Mouse (Mus musculus) cerebellum, adult 2 months (tissue): ENCODE results near the gene Tspan2.

Experiments used
- CTCF ChIP-seq: fragments of 200-500 bp; IDR thresholded peaks from 2 replicates; pipeline ENCODE4 v1.5.1; 2011; ENCODE audit warnings: low read depth, mild to moderate bottlenecking, control low read depth, low read length, moderate library complexity, borderline replicate concordance; ENCODE audit not compliant: insufficient read depth
- POLR2A ChIP-seq: fragments of 200-500 bp; IDR thresholded peaks from 2 replicates; pipeline ENCODE4 v1.6.1; 2011; ENCODE audit warnings: low read length, control low read depth, borderline replicate concordance; ENCODE audit not compliant: insufficient read depth

DNA sequence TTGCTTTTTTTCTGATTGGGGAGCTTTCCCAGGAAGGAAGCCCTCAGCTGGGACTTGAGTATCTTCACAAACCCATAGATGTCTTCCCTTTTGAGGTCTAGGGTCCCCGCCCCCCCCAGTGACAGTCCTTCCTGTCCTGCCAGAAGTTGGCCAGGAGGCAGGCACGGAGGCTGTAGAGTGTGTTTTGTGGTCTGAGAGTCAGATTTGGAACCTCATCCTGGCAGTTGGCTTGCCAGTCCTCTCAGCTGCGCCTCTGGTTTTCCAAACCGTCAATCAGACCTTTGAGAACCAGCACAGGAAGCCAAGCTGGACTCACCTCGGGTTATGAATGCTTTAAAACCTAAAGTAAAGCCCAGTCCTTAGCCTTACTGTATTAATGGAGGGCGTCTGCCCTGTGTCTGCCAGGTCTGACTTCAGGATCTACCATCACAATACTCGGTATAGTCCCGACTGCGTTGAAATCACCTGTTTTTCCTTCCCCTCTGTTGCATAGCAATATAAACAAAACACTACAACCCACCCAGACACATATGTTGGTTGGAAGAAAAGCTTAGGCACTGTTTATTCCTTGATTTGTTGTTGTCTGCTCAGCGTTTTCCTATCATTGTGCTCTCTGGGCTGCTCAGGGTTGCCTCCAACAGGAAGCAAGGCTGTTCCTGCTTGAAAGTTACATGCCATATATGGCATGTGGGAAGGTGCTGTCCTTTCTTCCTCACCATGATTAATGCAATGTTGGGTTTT is 4.0 kb downstream of the Tspan2 start:
- no peak for TF ChIP-seq CTCF
- no peak for TF ChIP-seq POLR2A
